Mouse (Mus musculus) retina, postnatal 1 day (tissue): ENCODE data around the gene Gm20388.
A peak's percentile ranks its signal among the peaks of the same experiment; 100 is the strongest.
"Not testable (repeated sequence)": the region's sequence is repeated elsewhere in the genome, so short reads cannot be mapped to it uniquely, and the experiment has no call there.

ENCODE experiments used
- DNase-seq: peaks from one replicate; pipeline ENCODE4 v3.0.0-alpha.2; 2012

The Gm20388 gene

GRCm38 (mm10) chr8:123034171-123034570 lies 3123.5 kb downstream of the Gm20388 start:
- no peak for DNase-seq

DNA sequence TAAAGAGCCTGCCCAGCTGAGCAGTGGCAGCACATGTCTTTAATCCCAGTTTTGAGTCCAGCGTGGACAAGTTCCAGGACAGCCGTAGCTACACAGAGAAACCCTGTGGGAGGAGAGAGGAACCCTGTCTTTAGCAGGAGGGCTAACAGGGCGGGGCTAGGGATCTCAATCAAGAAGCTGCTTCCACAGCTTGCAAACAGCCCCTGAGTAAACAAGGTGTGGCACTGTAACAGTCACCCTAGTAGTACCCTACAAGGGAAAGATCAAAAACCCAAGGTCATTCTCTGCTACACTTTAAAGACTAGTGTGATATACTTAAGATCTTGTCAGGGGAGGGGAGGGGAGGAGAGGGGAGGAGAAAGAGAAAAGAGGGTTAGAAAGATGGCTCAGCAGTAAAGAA lies 3126.3 kb downstream of the Gm20388 start:
- no peak for DNase-seq

DNA sequence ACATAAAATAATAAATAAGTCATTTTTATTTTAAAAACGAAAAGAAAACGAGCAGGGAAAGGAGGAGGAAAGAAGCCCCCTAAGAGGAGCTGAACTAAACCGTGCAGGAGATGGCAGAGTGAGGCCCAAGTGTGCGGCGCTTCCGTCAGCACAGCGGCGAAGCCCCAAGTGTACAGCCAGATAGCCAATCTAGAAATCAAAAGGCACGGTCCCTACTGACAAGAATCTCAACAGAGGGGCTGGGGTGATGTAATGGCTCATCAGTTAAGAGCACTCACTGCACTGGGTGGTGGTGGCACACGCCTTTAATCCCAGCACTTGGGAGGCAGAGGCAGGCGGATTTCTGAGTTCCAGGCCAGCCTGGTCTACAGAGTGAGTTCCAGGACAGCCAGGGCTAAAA lies 3126.8 kb downstream of the Gm20388 start:
- DNase-seq = no peak

DNA sequence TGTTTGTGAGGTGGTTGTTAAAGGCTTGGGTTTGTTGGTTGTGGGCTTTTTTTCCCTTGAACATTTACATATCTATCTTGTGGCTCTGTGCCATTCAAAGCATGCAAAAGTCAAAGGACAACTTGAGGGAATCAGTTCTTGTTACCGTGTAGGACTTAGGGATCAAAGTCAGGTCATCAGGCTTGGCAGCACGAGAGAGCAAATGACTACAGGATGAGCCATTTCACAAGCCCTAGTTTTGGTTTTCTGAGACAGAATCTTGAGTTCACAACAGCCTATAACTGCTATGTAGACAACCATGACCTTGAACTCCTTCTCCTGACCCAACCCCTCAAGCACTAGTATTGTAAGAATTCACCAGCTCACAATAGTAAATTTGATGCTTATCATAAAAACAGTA lies 3127.7 kb downstream of the Gm20388 start:
- DNase-seq = no peak

DNA sequence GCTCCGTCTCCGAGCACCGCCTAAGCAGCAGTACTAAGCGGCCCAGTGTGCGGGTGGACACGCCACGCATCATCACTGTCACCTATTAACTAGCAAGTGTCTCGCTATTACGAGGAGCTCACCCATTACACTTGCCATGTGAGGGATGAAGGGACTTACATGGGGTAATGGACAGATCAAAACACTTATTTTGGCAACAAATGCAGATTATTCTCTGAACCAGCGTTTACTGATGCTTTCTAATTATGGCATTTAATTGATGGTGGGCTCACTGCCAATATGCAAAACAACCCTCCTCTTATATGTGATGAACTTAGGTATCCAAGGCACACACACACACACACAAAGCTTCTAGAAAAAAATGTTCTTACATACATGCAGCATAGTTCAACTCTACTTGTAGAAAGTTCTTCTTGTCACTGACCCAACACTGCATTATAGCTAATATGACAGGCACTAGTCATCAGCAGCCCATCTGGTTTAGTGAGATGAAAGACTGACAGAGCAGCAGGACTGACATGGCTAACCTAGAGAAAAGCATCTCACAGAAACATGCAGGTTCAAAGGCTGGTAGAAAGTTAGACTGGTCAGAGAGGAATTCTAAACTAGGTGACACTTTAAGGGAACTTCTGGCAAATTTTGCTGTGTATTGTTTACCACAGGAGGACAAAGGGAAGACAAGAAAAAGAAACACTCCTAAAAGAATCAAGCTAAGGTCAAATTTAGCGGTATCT lies 3128.9 kb downstream of the Gm20388 start:
- DNase-seq = peak; percentile 73

DNA sequence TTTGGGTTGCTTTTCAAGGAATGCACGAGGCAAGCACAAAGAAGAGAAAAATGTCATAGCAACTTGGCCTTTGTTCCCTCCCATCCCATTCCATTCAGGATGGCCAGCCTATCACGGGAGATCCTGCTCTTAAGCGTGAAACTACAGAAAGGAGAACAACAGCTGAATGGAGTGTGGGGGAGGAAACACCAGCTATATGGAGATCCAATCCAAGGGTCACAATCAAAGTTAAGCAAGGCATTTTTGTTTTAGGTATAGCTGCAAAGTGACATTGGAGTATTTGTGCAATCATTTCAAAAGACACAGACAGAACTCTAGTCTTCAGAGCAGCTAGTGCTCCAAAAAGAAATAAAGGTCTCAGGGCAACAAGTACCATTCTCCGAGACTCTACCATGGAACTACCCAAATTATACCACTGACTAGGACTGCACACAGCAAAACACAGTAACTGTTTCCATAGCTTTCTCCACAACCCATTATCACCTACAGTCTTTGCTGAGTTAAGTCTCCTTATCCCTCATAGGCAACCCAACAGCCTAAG lies 3129.5 kb downstream of the Gm20388 start:
- peak; percentile 50 for DNase-seq

- DNase-seq = peak; percentile 75
These were observed 3130.6 kb downstream of the Gm20388 start for GRCm38 (mm10) chr8:123041008-123041773.

DNA sequence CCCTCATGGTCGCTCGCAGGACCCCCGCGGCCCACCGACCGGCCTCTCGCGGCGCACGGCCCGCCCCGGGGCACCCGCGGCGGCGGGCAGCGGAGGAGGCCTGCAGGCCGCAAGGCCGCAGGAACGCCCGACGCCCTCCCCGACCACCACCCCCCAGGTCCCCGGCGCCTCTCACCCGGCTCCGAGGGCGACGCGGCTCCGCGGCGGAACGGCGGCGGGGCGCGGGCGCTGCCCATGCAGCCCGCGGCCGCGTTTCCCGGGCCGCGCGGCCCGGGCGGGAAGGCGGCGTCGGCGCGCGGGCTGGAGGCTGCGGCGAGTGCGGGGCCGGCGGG lies 3131.1 kb downstream of the Gm20388 start:
- no peak for DNase-seq

GRCm38 (mm10) chr8:123042158-123042973 lies 3131.7 kb downstream of the Gm20388 start, which contains the start of gene Ankrd11:
Gene Ankrd11 (minus strand): TSS chr8:123042277.
- DNase-seq = peak; percentile 100

DNA sequence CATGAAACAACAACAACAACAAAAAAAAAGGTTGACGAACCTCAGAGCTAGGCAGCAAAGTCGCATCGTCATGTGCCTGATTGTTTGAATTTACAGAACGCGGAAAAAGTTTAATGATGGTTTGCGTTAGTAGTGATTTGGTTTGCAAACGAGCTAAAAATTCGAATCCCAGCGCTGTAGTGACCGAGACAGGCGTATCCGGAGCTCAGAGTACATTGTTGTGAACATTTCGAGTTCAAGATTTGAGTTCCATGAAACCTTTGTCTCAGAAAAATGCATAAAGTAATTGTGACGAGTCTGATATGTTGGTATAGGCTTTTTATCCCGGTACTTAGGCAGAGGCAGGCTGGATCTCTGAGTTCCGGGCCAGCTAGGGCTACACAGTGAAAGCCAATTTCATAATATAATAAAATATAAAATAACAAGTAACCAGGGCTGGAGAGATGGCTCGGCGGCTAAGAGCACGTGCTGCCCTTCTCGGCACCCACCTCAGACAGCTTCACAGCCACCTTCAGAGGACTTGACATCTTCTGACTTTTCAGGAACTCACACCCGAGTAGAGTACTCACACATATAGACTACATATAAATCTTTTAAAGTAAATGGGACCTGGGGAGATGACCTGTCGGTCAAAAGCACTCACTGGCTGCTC lies 3132.5 kb downstream of the Gm20388 start:
- no peak for DNase-seq

DNA sequence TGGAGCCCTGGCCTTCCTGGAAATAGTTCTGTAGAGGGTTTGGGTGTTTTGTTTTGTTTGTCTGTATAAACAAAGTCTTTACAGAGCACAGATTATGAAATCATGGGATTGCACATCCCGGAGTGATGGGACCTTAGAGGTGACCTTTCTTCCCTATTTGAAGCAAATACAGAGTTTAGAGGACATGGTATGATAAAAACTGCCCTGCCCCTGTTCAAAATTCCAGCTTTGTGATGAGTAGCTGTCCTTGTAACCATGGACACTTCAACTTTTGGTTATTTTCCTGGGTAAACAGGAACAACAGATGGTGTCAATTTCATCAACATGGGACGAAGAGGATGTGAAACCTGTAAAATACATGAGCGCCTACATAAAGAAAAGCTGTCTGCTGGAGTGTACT lies 3133.3 kb downstream of the Gm20388 start:
- DNase-seq = no peak

- not testable (repeated sequence) for DNase-seq
These were observed 3134.2 kb downstream of the Gm20388 start for GRCm38 (mm10) chr8:123044743-123045425.

GRCm38 (mm10) chr8:123046706-123047105 lies 3136.1 kb downstream of the Gm20388 start:
- DNase-seq = no peak

GRCm38 (mm10) chr8:123047827-123048226 lies 3137.2 kb downstream of the Gm20388 start:
- no peak for DNase-seq

DNA sequence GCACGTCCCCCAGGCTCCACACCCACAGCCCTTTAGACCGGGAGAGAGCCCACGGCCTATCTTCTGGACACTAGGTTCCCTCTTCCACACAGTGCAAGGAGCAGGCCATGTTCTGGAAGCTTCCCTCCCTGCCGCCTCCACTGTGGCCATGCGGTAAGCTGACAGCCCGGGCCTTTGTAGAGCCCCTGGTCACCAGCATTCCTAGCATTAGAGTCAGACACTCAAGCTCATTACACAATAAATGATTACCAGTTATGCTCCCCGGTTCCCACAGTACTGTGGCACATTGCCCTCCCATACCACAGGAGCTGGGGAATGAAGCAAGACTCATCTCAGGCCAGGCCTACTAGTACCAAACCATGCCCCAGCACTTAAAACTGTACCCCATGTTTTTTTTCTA lies 3137.8 kb downstream of the Gm20388 start:
- no peak for DNase-seq

DNA sequence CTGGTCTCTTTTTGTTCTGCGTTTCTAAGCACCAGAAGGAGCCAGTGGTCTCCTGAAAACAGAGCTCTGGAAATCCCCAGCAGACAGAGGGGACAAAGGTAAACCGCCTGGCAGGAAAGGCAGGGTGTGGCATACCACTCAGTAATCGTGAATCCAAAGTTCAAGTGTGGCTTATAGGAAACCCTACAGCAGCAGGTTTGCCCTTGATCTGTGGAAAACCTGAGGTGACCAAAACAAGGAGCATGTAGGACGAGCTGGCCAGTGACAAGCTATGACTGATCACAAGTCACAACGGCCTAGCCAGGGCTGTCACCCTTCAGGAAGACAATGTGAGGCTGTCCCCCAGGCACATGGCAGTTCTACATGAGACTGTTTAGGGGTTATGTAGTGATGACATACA lies 3140.8 kb downstream of the Gm20388 start:
- no peak for DNase-seq

- peak; percentile 52 for DNase-seq
These were observed 3152.1 kb downstream of the Gm20388 start, which contains the start of gene Spg7 for GRCm38 (mm10) chr8:123062721-123063120. Gene Spg7 (plus strand): TSS chr8:123062942.

- peak; percentile 3 for DNase-seq
These were observed 3153.4 kb downstream of the Gm20388 start for GRCm38 (mm10) chr8:123064072-123064471.

DNA sequence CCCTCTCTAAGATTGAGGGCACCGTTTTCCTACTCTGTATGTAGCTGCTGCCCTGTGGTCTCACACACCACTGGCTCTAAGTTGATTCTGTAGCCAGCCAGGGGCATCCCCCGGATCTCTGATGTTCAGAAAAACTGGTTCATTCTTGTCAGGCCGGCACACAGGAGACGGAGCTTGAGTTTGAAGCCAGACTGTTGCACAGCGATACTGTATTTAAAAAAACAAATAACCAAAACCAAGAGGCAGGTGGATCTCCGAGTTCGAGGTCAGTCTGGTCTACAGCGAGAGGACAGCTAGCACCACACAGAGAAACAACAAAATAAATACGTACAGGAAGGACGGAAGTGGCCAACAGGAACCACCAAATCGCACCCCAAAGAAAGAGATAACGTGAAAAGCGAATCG lies 3154.2 kb downstream of the Gm20388 start:
- peak; percentile 58 for DNase-seq

GRCm38 (mm10) chr8:123065214-123066100 lies 3154.8 kb downstream of the Gm20388 start:
- peak; percentile 98 for DNase-seq
